Mouse (Mus musculus): ENCODE results near the gene Rtl6.

Rtl6 gene

DNA sequence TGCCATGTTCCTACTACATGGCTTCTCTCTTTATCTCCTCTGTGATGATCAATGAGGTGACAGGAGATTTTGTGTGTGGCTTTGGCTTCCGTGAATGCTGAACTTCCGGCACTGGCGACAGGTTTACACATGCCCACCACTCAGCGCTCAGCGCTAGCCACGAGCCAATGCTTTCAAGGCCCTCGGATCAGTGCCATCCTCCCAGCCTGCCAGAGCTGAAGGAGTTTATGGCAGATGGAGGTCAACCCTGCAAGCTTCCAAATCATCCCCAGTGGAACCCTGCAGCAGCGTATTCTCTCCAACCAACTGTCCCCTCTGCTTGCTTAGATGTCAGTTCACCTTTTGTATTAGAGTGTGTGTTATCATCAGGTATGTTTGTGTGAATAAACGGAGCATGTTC lies 21.0 kb downstream of the Rtl6 start:
- no peak for DNase-seq

DNA sequence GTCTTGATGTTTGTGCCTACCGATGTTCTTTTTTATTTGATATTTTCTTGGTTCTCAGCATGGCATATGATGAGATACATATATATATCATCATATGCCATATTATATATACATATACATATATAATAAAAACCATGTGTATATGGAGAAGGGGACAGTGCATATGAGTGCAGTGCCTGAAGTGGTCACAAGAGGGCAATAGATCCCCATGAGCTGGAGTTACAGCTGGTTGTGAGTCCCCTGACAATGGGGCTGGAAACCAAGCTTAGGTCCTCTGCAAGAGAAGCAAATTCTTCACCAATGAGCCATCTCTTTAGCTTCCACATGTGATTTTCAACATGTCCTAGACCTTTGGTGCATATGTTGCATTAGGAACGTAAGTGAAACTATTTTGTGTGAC lies 21.7 kb downstream of the Rtl6 start:
- DNase-seq = peak in 1 of 2 experiments; percentile 35

DNA sequence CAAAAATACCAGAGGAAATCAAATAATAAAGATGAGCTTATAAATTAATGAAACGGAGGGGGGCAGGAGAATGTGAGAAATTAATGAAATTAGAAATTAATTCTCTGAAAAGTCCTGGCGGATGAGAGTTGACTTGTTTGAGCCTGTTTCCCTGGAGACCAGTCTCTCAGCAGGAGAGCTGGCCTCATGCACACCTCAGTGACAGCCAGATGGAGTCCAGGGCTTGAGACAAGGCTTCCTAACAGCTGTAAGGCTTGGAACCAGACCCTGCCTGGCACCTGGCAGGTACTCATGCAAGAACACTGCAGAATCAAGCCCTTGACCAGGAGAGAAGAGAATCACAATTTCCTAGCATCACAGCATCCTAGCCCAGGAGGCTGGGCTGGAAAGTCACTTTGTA lies 25.4 kb downstream of the Rtl6 start:
- no peak for DNase-seq

DNA sequence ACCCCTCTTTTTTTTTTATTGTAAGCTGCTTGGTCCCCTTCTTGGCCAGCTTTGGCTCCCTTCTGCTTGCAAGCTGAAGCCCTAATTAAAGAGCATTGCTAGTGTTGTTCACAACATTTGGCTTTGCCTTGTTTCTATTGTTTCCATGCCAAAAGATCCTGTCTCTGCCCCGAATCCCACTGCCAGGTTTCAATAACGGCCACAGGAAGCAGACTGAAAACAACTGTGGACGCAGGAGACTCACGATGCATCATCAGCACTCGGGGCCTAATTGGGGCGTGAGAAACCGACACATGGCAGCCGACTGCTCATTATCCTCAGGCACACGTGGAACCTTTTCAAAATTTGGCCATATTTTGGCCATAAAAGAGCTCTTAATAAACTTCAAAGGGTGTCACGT lies 26.1 kb downstream of the Rtl6 start:
- DNase-seq = no peak

DNA sequence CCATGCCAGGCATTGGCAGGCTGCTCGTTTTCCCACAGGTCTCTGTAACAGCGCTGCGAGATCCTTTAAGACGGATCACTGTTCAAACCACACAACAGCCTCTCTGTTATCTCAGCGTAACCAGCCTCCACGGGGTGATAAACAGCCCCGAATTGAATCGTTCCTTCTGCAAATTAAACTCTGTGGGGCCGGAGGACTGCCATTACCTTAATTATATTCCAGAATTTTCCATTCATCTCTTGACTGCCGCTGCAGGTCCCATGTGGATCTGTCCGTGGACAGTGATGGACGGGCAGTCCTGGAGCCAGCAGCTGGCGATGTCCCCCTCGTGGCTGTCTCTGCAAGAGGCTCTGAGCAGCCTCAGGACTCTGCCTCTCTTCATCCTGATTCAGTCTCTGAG lies 30.7 kb downstream of the Rtl6 start:
- no peak for DNase-seq

DNA sequence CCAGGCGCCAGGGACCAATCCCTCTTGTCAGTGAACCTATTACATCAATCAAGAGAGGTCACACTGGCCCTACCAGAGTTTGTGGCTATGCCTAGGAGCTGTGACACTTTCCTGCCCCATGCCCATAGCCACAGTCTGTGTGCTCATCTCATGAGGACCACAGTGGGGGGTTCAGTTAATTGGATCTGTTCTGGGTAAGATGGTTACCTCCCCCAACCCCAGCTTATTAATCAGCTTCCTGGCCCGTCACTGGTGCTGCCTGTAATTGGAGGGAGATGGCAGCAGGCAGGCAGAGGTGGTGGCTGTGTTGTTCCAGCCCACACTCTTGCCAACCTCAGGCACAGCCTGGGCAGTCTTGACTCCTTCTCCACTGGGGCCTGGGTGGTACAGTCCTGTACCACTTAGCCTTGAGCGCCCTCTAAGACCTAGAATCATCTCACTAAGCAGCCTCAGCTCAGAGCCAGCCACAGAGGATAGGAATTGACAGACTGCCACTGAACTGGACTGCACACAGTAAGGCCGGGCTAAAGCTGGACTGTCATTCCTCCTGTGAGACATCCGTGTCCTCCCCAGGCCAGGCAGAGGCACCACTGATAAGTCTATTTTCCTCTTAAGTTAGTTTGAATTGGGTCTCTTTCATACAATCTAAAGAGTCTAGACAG lies 32.3 kb downstream of the Rtl6 start:
- no peak for DNase-seq

DNA sequence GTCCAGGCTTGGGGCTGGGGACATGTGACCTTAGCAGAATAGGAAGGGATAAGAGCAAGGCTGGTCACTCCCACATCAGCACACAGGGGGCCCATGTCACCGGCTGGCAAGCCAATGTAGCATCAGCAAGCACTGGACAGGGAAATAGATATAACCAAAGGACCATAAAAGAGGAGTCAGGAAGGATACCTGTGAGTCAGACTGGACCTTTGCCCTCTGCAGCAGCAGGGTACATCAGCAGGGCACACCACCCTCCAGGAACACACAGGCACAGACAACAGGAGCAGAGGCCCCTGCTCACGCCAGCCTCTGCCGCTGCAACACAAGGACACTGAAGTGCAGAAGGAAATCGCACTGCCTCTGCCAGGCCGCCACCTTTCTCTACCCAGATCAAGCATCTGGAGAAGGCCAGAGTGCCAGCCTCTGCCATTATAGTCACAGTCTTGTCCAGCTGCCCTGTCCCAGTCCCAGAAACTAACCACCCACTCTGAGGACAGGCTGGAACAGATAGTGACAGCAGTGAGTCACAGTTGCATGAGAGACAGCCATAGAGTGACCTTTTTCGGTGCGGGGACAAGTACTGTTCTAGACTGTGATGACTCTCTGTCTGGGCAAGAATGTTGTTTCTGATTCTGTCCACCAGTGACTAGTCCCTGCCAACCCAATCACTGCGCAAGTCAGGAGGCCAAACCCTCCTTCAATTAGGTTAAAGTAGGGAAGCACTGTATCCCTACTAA lies 34.5 kb downstream of the Rtl6 start:
- DNase-seq = no peak

DNA sequence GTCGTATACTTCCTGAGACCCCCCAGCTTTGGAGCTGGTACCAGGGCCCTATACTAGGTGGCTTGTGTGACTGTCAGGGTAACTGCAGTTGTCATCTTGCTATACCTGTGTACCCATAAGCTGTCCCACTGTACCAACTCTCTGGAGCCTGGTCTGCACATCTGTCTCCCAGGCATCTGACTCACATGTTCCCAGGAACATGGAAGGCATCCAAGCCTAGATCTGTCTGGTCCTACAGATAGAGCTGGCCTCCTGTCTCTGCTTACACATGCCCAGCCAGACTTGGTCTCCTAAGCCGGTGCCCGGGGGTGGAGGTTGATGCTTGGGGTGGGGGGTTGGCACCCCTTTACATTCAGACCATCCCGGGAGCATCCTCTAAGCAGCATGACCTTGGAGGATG lies 36.1 kb downstream of the Rtl6 start:
- DNase-seq = no peak

DNA sequence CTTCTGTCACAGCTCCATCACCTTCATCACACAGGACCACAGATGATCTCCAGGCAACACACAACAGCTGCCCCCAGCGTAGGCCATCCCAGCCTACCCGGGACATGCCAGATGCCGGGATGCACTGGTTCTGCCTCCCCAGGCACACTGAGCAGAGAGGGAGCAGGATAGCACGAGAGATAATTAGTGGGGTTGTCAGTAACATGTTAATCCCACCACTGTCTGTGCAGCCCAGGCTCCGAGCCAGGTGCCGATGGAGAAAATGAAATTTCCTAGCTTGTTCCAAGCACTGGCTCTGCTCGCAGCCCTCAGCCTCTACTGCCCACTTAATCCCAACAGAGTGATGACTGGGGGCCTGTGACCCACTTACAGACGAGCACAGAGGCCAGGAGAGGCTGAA lies 39.1 kb downstream of the Rtl6 start:
- no peak for DNase-seq

DNA sequence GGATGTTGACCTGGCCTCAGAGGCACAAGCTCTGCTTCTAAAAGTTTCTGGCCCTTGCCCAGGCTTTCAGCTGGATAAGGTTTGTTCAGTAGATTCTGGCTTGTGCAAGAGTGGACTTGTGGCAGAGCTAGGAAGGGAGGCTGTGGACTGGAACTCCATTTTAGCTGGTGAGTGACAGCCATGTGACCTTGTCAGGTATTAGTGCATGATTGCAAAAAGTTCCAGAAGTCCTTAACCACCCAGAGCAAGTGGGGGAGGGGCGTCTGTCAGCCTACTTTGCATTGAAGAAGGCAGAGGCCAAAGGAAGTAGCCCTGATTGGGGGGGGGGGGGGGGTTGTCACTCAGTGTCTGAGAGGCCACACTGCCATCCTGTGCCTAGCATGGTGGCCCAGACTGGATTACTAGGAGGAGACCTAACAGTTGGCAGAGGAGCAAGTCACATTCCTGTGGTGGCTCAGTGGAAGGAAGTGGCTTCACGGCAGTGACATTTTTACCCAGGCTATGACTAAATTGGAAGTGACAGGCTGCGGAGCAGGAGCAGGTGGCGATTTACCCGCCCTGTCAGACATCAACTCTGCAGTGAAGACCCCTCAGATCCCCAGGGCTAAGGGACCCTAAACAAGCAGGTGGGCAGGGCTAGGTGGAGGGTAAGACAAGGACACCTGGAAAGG lies 44.9 kb downstream of the Rtl6 start:
- peak; percentile 76 to 88 for DNase-seq

DNA sequence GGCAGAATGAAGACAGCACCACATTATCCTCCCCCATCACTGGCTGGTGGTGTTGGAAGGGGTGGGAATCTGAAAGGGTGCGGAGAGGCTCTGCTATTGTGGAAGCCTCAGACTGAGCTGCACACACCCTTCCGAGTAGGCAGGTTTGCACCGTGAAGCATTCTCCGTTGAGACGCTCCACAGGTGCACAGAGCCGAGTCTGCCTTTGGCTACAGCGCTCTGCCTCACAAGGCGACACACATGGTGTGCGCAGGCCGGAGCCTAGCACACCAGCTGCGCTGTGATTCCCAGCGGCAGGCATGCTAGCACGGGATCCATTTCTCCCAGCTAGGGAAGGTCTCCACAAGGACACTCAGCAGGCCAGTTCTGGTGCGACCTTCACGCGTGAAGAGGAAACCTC lies 47.6 kb downstream of the Rtl6 start:
- no peak for DNase-seq

DNA sequence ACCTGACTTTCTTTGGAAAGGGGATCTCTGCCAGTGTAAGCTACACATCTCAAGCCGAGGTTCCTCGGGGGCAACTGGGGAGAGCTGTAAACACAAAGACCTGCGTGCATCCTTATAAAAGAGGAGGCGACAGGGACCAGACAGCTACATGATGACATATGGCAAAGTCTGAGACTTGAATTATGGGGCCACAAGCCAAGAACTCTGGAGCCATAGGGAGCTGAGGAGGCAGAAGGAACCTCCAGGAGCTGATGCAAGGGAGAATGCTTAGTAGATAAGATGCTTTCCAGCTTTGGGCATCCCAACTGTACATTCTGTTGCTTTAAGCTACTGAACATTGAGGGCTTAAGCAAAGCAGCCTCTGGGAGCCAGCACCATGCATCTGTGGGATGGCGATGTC lies 48.5 kb downstream of the Rtl6 start:
- DNase-seq = no peak

DNA sequence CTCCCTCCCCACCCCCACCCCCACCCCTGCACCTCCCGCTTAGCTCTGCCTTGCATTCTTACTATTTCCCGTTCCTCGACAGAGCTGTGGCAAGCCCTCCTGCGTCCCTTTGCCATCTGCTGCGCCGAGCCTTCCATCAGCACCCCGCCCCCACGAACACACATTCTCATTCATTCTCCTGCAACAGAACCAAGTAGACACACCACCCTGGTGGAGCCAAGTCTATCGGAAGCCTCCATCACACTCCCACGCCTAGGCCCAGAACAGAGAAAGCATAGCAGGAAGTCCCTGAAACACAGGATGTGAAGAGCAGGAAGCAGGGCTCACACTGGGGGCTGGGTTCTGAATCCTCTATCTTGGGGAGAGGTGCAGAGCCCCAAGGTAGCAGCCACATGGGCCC lies 51.6 kb downstream of the Rtl6 start:
- no peak for DNase-seq

DNA sequence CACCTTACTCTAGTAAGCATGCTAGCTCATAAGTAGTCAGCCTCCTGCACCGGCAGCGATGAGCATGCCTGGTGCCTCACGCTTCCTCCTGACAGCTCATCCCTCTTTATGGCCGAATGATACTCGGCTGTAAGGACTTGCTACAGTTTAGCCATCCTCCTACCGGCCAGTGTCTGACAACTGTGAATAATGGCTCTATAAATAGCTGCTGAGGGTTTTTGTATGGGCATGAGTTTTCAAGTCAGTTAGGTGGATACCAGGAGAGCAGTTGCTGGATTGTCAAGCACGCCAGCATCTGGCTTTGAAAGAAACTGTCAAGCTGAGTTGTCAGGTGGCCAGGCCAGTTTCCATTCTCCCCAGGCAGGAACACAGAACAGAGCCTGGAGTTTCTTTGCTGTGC lies 52.7 kb downstream of the Rtl6 start:
- no peak for DNase-seq

Measured in kidney, postnatal 25 days (tissue).